8 mouse cellular contexts compared by ENCODE assay signal in genomic region chr7:99181619-99182431, GRCm38 (mm10). TPM values are rescaled to one million over a fixed set of nuclear protein-coding genes. Genes with fewer than 3 reads are reported as not detected.
DNase-seq lines count a peak whose midpoint lies in the region; ATAC-seq and TF ChIP-seq lines count a peak whose summit lies in the region.

No protein-coding gene starts in this region.

- no peaks in the 10 kb centered on the region for H3K9me3 ChIP-seq in midbrain, embryonic 13.5 days

- H3K27ac ChIP-seq in kidney, adult 2 months (ENCODE audit: insufficient read depth, low read depth, low read length), result peak overlapping the region; percentile 74
- no peak overlapping the region for H3K27ac ChIP-seq in bone marrow macrophage, adult 2 months (ENCODE audit: insufficient read depth, low read depth, low read length)
- H3K27ac ChIP-seq in midbrain, embryonic 13.5 days, result no peak overlapping the region; the same call in 1 of the 2 replicates

- peak; percentile 79 for DNase-seq in kidney, adult 2 months
- no peak for DNase-seq in kidney, adult 18-20 months
- DNase-seq in heart, postnatal 4 days, result peak; percentile 16
- DNase-seq in layer of hippocampus, postnatal 36 days, result peak; percentile 42 to 45
- no peak for DNase-seq in spleen, postnatal 36 days (ENCODE audit: low spot score in 2 of 2)

- WGBS in kidney, adult 2 months, result 25% methylated on average over 14 of the region's 14 CpGs
- WGBS in midbrain, embryonic 13.5 days, result 20% methylated on average over 14 of the region's 14 CpGs

- no peak for ATAC-seq in midbrain, embryonic 13.5 days
- ATAC-seq in activated CD4-positive, CD25-positive, alpha-beta regulatory T cell, adult 4 months, result no peak

- H3K27me3 ChIP-seq in kidney, adult 2 months (replicated peaks; ENCODE audit: control insufficient read depth, insufficient read depth, low read length), result no peaks in the 10 kb centered on the region
- H3K27me3 ChIP-seq in midbrain, embryonic 13.5 days, result peaks cover 33% of the 10 kb centered on the region

- peak overlapping the region; percentile 85 for H3K9ac ChIP-seq in midbrain, embryonic 13.5 days (replicated peaks)

- peak overlapping the region; percentile 65 for H3K4me3 ChIP-seq in kidney, adult 2 months (ENCODE audit: insufficient read depth, low read depth, low read length)
- H3K4me3 ChIP-seq in bone marrow macrophage, adult 2 months (ENCODE audit: insufficient read depth, low read length), result peak overlapping the region; percentile 65
- H3K4me3 ChIP-seq in midbrain, embryonic 13.5 days (replicated peaks), result peak overlapping the region; percentile 66

- no peaks in the 10 kb centered on the region for H3K36me3 ChIP-seq in kidney, adult 2 months (ENCODE audit: control insufficient read depth, insufficient read depth, low read length)
- H3K36me3 ChIP-seq in midbrain, embryonic 13.5 days, result no peaks in the 10 kb centered on the region

- peak overlapping the region; percentile 86 for H3K4me2 ChIP-seq in midbrain, embryonic 13.5 days (replicated peaks)

- TF ChIP-seq POLR2A in kidney, adult 2 months (IDR thresholded peaks at IDR 0.05; ENCODE audit: low read depth, low read length), result no peak
- no peak for TF ChIP-seq POLR2A in bone marrow macrophage, adult 2 months (IDR thresholded peaks at IDR 0.05; ENCODE audit: borderline replicate concordance, low read depth, low read length)

- TF ChIP-seq CTCF in kidney, adult 2 months (conservative IDR thresholded peaks at IDR 0.05; ENCODE audit: insufficient read depth, insufficient read length, low read depth, low read length), result no peak
- TF ChIP-seq CTCF in bone marrow macrophage, adult 2 months (IDR thresholded peaks at IDR 0.05; ENCODE audit: low read depth, low read length), result no peak

- H3K4me1 ChIP-seq in kidney, adult 2 months (ENCODE audit: control insufficient read depth, insufficient read depth, low read length), result peaks cover 6% of the 10 kb centered on the region; the same call in 1 of the 2 replicates
- H3K4me1 ChIP-seq in bone marrow macrophage, adult 2 months (ENCODE audit: control insufficient read depth, insufficient read depth, low read length), result peaks cover 8% of the 10 kb centered on the region
- peaks cover 18% of the 10 kb centered on the region for H3K4me1 ChIP-seq in midbrain, embryonic 13.5 days (replicated peaks)

RNA-seq across cellular contexts. Expression of gene Dgat2, which starts 0.7 kb away (rescaled TPM):
- 286 and 363 TPM in 2 replicates for polyA plus RNA-seq in kidney, adult 2 months (2012; rRNA removed)
- 0.35 and 0.56 TPM in 2 replicates for polyA plus RNA-seq in bone marrow macrophage, adult 2 months (2012; ENCODE audit: insufficient read depth, insufficient read length, missing spikeins)
- 10 to 100 TPM; 69.7 to 78.2 TPM for total RNA-seq in heart, postnatal 4 days (2021)
- 100 to 1,000 TPM in 1 of 2 experiments, 10 to 100 TPM in 1; 94.3 to 106 TPM for total RNA-seq in layer of hippocampus, postnatal 36 days (2021)
- 11.1 and 12.8 TPM in 2 replicates for polyA plus RNA-seq in midbrain, embryonic 13.5 days (2015; fragmentation: Nextera tagmentation; extraction: Ambion mirVana)
- 1 to 10 TPM; 1.0 to 1.3 TPM for polyA plus RNA-seq in activated CD4-positive, CD25-positive, alpha-beta regulatory T cell, adult 4 months (2017; shearing (Covaris generic))

RNA-seq across cellular contexts. Expression of gene Uvrag, which starts 40.9 kb away (rescaled TPM):
- 8.0 and 17.0 TPM in 2 replicates for polyA plus RNA-seq in kidney, adult 2 months (2012; rRNA removed)
- polyA plus RNA-seq in bone marrow macrophage, adult 2 months (2012; ENCODE audit: insufficient read depth, insufficient read length, missing spikeins), result 48.2 and 61.3 TPM in 2 replicates
- total RNA-seq in heart, postnatal 4 days (2021), result 10 to 100 TPM; 33.2 to 34.5 TPM
- total RNA-seq in layer of hippocampus, postnatal 36 days (2021), result 10 to 100 TPM; 49.0 to 50.7 TPM
- 13.1 and 16.3 TPM in 2 replicates for polyA plus RNA-seq in midbrain, embryonic 13.5 days (2015; fragmentation: Nextera tagmentation; extraction: Ambion mirVana)
- 1 to 10 TPM; 6.7 to 8.9 TPM for polyA plus RNA-seq in activated CD4-positive, CD25-positive, alpha-beta regulatory T cell, adult 4 months (2017; shearing (Covaris generic))

RNA-seq across cellular contexts. Expression of gene Mogat2, which starts 56.6 kb away (rescaled TPM):
- 29.6 and 29.7 TPM in 2 replicates for polyA plus RNA-seq in kidney, adult 2 months (2012; rRNA removed)
- not detected in 2 replicates for polyA plus RNA-seq in bone marrow macrophage, adult 2 months (2012; ENCODE audit: insufficient read depth, insufficient read length, missing spikeins)
- total RNA-seq in heart, postnatal 4 days (2021), result not detected
- not detected for total RNA-seq in layer of hippocampus, postnatal 36 days (2021)
- polyA plus RNA-seq in midbrain, embryonic 13.5 days (2015; fragmentation: Nextera tagmentation; extraction: Ambion mirVana), result 2.2 and 3.0 TPM in 2 replicates
- polyA plus RNA-seq in activated CD4-positive, CD25-positive, alpha-beta regulatory T cell, adult 4 months (2017; shearing (Covaris generic)), result not detected

Comparison
In these comparisons a context has a peak if more than half of its experiments do, and no peak if none do; other contexts are left out.
1. DNase-seq: peak in kidney, adult 2 months (single experiment), heart, postnatal 4 days (single experiment) and layer of hippocampus, postnatal 36 days (2 of 2); none in kidney, adult 18-20 months (single experiment) and spleen, postnatal 36 days (0 of 2).
2. RNA of gene Dgat2, which starts 0.7 kb away (polyA plus RNA-seq): 286 to 363 TPM in kidney, adult 2 months; 11.1 to 12.8 TPM in midbrain, embryonic 13.5 days, 1.0 to 1.3 TPM in activated CD4-positive, CD25-positive, alpha-beta regulatory T cell, adult 4 months and 0.35 to 0.56 TPM in bone marrow macrophage, adult 2 months; every median in the first group is over 10 times any median in the second.
3. Peak in every context shown above with its lines, with median percentiles within 50 percentile points of each other: H3K4me3 ChIP-seq.